Mouse (Mus musculus) left cerebral cortex, postnatal 36 days (tissue): ENCODE data around the gene Hspa1b. TPM values are rescaled to one million over a fixed set of nuclear protein-coding genes. Genes with fewer than 3 reads are reported as not detected.
A peak's percentile ranks its signal among the peaks of the same experiment; 100 is the strongest.

Experiments used
- DNase-seq, 2 experiments: peaks; one replicate each; pipeline ENCODE4 v3.0.0; 2021 to 2022; ENCODE audit warnings: low spot score in 2 of 2, mixed read lengths in 1 of 2
- intact Hi-C: fragments of 180-260 bp; cut with DNase I; formaldehyde crosslinking; loops from one replicate; pipeline ENCODE4 v1.15.1; 2025
- total RNA-seq, 2 experiments: library from RNA; stranded (reverse); gene quantifications; 2 replicates each; pipeline ENCODE4 v1.2.3; 2021

Hspa1b gene
- total RNA-seq, 2 experiments from 2014 or later, result 12.9 to 23.4 TPM

- no peak for DNase-seq
- intact Hi-C loops, result no loop called here
Measured at GRCm38 (mm10) chr17:34943128-34943815, 15.8 kb downstream of the Hspa1b start.

- intact Hi-C loops, result no loop called here
- DNase-seq, result no peak
Measured at GRCm38 (mm10) chr17:34941344-34942041, 17.5 kb downstream of the Hspa1b start.

GRCm38 (mm10) chr17:34937960-34938505 is 21.0 kb downstream of the Hspa1b start:
- no peak for DNase-seq

GRCm38 (mm10) chr17:34934830-34935229 is 24.2 kb downstream of the Hspa1b start:
- intact Hi-C loops, result no loop called here
- DNase-seq, result no peak

More at GRCm38 (mm10) chr17:34937960-34938505, 21.0 kb downstream of the Hspa1b start:
- intact Hi-C loops, result no loop called here

GRCm38 (mm10) chr17:34934031-34934430 is 25.0 kb downstream of the Hspa1b start:
- no peak for DNase-seq
- intact Hi-C loops, result no loop called here

- DNase-seq, result no peak
- intact Hi-C loops, result no loop called here
Measured at GRCm38 (mm10) chr17:34932287-34932686, 26.8 kb downstream of the Hspa1b start.

- intact Hi-C loops, result no loop called here
- peak; percentile 43 to 60 for DNase-seq
Measured at GRCm38 (mm10) chr17:34931735-34932098, 27.3 kb downstream of the Hspa1b start.

- peak; percentile 95 to 97 for DNase-seq
- intact Hi-C loops, result no loop called here
Measured at GRCm38 (mm10) chr17:34931061-34931734, 27.8 kb downstream of the Hspa1b start, which contains the start of gene Neu1. Neu1 (plus strand) TSS chr17:34931253.

GRCm38 (mm10) chr17:34928841-34929240 is 30.2 kb downstream of the Hspa1b start:
- no peak for DNase-seq
- intact Hi-C loops, result no loop called here

- intact Hi-C loops, result no loop called here
Measured at GRCm38 (mm10) chr17:34927306-34928019, 31.6 kb downstream of the Hspa1b start.

GRCm38 (mm10) chr17:34924258-34924657 is 34.8 kb downstream of the Hspa1b start:
- intact Hi-C loops, result no loop called here
- DNase-seq, result no peak

More at GRCm38 (mm10) chr17:34927306-34928019, 31.6 kb downstream of the Hspa1b start:
- peak; percentile 32 to 39 for DNase-seq

- intact Hi-C loops, result no loop called here
- no peak for DNase-seq
Measured at GRCm38 (mm10) chr17:34922939-34923338, 36.1 kb downstream of the Hspa1b start.

- intact Hi-C loops, result no loop called here
Measured at GRCm38 (mm10) chr17:34917188-34917587, 41.9 kb downstream of the Hspa1b start.

GRCm38 (mm10) chr17:34916316-34916715 is 42.7 kb downstream of the Hspa1b start:
- intact Hi-C loops, result no loop called here

More at GRCm38 (mm10) chr17:34917188-34917587, 41.9 kb downstream of the Hspa1b start:
- DNase-seq, result no peak

GRCm38 (mm10) chr17:34915410-34915831 is 43.6 kb downstream of the Hspa1b start:
- intact Hi-C loops, result no loop called here
- no peak for DNase-seq

More at GRCm38 (mm10) chr17:34916316-34916715, 42.7 kb downstream of the Hspa1b start:
- DNase-seq, result no peak

- DNase-seq, result no peak
- intact Hi-C loops, result loop anchor here (5.0 kb wide), 1 partner anchor 57 kb away; no protein-coding TSS in a partner anchor
Measured at GRCm38 (mm10) chr17:34913930-34914665, 44.9 kb downstream of the Hspa1b start, which contains the start of gene Slc44a4. Slc44a4 (plus strand) TSS chr17:34914466.

GRCm38 (mm10) chr17:34911945-34912351 is 47.1 kb downstream of the Hspa1b start:
- intact Hi-C loops, result loop anchor here (5.0 kb wide), 1 partner anchor 55 kb away; no protein-coding TSS in a partner anchor

GRCm38 (mm10) chr17:34910982-34911381 is 48.1 kb downstream of the Hspa1b start:
- DNase-seq, result no peak
- intact Hi-C loops, result loop anchor here (5.0 kb wide), 1 partner anchor 54 kb away; no protein-coding TSS in a partner anchor

More at GRCm38 (mm10) chr17:34911945-34912351, 47.1 kb downstream of the Hspa1b start:
- peak; percentile 39 to 47 for DNase-seq
